ENCODE assay signal across 9 mouse cellular contexts in genomic region chr4:135406180-135406579, GRCm38 (mm10). TPM values are rescaled to one million over a fixed set of nuclear protein-coding genes. Genes with fewer than 3 reads are reported as not detected.
DNase-seq lines count a peak whose midpoint lies in the region; ATAC-seq and TF ChIP-seq lines count a peak whose summit lies in the region.
"Had no signal": no experiment of that assay in that cellular context is flagged by ENCODE, and none has a peak within 500 bp of the region (broad histone marks: within the 10 kb centered on the region; RNA-seq: fewer than 3 reads in every experiment).

No protein-coding gene starts in this region.

- H3K9me3 ChIP-seq in hindbrain, postnatal 0 days (ENCODE audit: low read length) = no peaks in the 10 kb centered on the region
- no peaks in the 10 kb centered on the region for H3K9me3 ChIP-seq in hindbrain, embryonic 14.5 days (ENCODE audit: control insufficient read depth, low read length)
- H3K9me3 ChIP-seq: neural tube, embryonic 12.5 days had no signal

- H3K27ac ChIP-seq in hindbrain, postnatal 0 days = no peak overlapping the region
- no peak overlapping the region for H3K27ac ChIP-seq in hindbrain, embryonic 14.5 days
- H3K27ac ChIP-seq: neural tube, embryonic 12.5 days had no signal

- 55% methylated on average over 5 of the region's 5 CpGs for WGBS in hindbrain, postnatal 0 days
- WGBS in hindbrain, embryonic 14.5 days = 61% methylated on average over 5 of the region's 5 CpGs

- H3K36me3 ChIP-seq in hindbrain, postnatal 0 days (ENCODE audit: insufficient read depth, low read length) = no peaks in the 10 kb centered on the region; the same call in 1 of the 2 replicates
- no peaks in the 10 kb centered on the region for H3K36me3 ChIP-seq in hindbrain, embryonic 14.5 days (replicated peaks; ENCODE audit: control insufficient read depth, insufficient read depth)

- ATAC-seq in hindbrain, postnatal 0 days = no peak
- no peak for ATAC-seq in hindbrain, embryonic 14.5 days (ENCODE audit: low FRiP score)

- H3K27me3 ChIP-seq in hindbrain, postnatal 0 days (ENCODE audit: insufficient read depth, low read length) = no peaks in the 10 kb centered on the region
- H3K27me3 ChIP-seq in hindbrain, embryonic 14.5 days (ENCODE audit: control insufficient read depth, insufficient read depth, low read length) = no peaks in the 10 kb centered on the region
- H3K27me3 ChIP-seq: neural tube, embryonic 12.5 days had no signal

- no peak overlapping the region for H3K4me3 ChIP-seq in hindbrain, postnatal 0 days (ENCODE audit: low read length)
- H3K4me3 ChIP-seq in hindbrain, embryonic 14.5 days (replicated peaks; ENCODE audit: low read length) = no peak overlapping the region
- H3K4me3 ChIP-seq: neural tube, embryonic 12.5 days had no signal

- no peaks in the 10 kb centered on the region for H3K4me1 ChIP-seq in hindbrain, postnatal 0 days (ENCODE audit: insufficient read depth, low read length)
- H3K4me1 ChIP-seq in hindbrain, embryonic 14.5 days (replicated peaks; ENCODE audit: control insufficient read depth, insufficient read depth, low read length) = no peaks in the 10 kb centered on the region
- H3K4me1 ChIP-seq: neural tube, embryonic 12.5 days had no signal

- no peak overlapping the region for H3K4me2 ChIP-seq in hindbrain, postnatal 0 days (ENCODE audit: low read depth, low read length)
- H3K4me2 ChIP-seq in hindbrain, embryonic 14.5 days (replicated peaks) = no peak overlapping the region
- H3K4me2 ChIP-seq: neural tube, embryonic 12.5 days had no signal

- H3K9ac ChIP-seq in hindbrain, postnatal 0 days (replicated peaks; ENCODE audit: low read length) = no peak overlapping the region
- no peak overlapping the region for H3K9ac ChIP-seq in hindbrain, embryonic 14.5 days
- H3K9ac ChIP-seq: neural tube, embryonic 12.5 days had no signal

- no peak for TF ChIP-seq CTCF in hindbrain, postnatal 0 days (IDR thresholded peaks at IDR 0.05; ENCODE audit: low read depth)

- peak; percentile 20 for DNase-seq in hindbrain, postnatal 0 days (ENCODE audit: low spot score)
- no peak for DNase-seq in hindbrain, embryonic 14.5 days (ENCODE audit: low spot score)
- peak; percentile 50 to 54 for DNase-seq in urinary bladder, adult 18-20 months (ENCODE audit: low spot score in 2 of 2)
- no peak for DNase-seq in urinary bladder, adult 2 months (ENCODE audit: low spot score)
- peak; percentile 39 to 69 for DNase-seq in kidney, postnatal 36 days
- peak; percentile 44 for DNase-seq in thymus, postnatal 4 days
- DNase-seq in layer of hippocampus, postnatal 14 days (ENCODE audit: low spot score in 2 of 2) = no peak
- DNase-seq in c-Kit-positive CD71-positive TER-119-positive erythroid progenitor cells, embryonic 14.5 days (ENCODE audit: low spot score) = no peak

RNA-seq across cellular contexts. Expression of gene Ncmap, which starts 8.2 kb away (rescaled TPM):
- total RNA-seq in hindbrain, postnatal 0 days (2014; rRNA removed) = 0.75 and 6.9 TPM in 2 replicates
- polyA plus RNA-seq in hindbrain, postnatal 0 days (2015; fragmentation: Nextera tagmentation; extraction: Ambion mirVana) = 1.5 and 2.1 TPM in 2 replicates
- 0.90 and 1.0 TPM in 2 replicates for polyA plus RNA-seq in hindbrain, embryonic 14.5 days (2014; fragmentation: Nextera tagmentation; extraction: Ambion mirVana)
- polyA plus RNA-seq in urinary bladder, adult 2 months (2012; rRNA removed) = 9.9 and 10.4 TPM in 2 replicates
- total RNA-seq in layer of hippocampus, postnatal 14 days (2021) = 1 to 10 TPM in 1 of 2 experiments, under 1 TPM in 1; 0.60 to 1.2 TPM

RNA-seq across cellular contexts. Expression of gene Rcan3, which starts 27.5 kb away (rescaled TPM):
- total RNA-seq in hindbrain, postnatal 0 days (2014; rRNA removed) = 81.3 and 82.1 TPM in 2 replicates
- 56.3 and 58.4 TPM in 2 replicates for polyA plus RNA-seq in hindbrain, postnatal 0 days (2015; fragmentation: Nextera tagmentation; extraction: Ambion mirVana)
- polyA plus RNA-seq in hindbrain, embryonic 14.5 days (2014; fragmentation: Nextera tagmentation; extraction: Ambion mirVana) = 46.0 and 48.8 TPM in 2 replicates
- polyA plus RNA-seq in urinary bladder, adult 2 months (2012; rRNA removed) = 18.7 and 20.4 TPM in 2 replicates
- 10 to 100 TPM; 30.6 to 32.5 TPM for total RNA-seq in layer of hippocampus, postnatal 14 days (2021)

RNA-seq across cellular contexts. Expression of gene Srrm1, which starts 53.1 kb away (rescaled TPM):
- total RNA-seq in hindbrain, postnatal 0 days (2014; rRNA removed) = 20.8 and 21.2 TPM in 2 replicates
- polyA plus RNA-seq in hindbrain, postnatal 0 days (2015; fragmentation: Nextera tagmentation; extraction: Ambion mirVana) = 173 and 174 TPM in 2 replicates
- polyA plus RNA-seq in hindbrain, embryonic 14.5 days (2014; fragmentation: Nextera tagmentation; extraction: Ambion mirVana) = 137 and 146 TPM in 2 replicates
- polyA plus RNA-seq in urinary bladder, adult 2 months (2012; rRNA removed) = 72.7 and 112 TPM in 2 replicates
- total RNA-seq in layer of hippocampus, postnatal 14 days (2021) = 100 to 1,000 TPM; 124 to 133 TPM

Comparison
In these comparisons a context has a peak if more than half of its experiments do, and no peak if none do; other contexts are left out.
1. DNase-seq: peak in hindbrain, postnatal 0 days (single experiment), urinary bladder, adult 18-20 months (2 of 2), kidney, postnatal 36 days (2 of 2) and thymus, postnatal 4 days (single experiment); none in hindbrain, embryonic 14.5 days (single experiment), urinary bladder, adult 2 months (single experiment), layer of hippocampus, postnatal 14 days (0 of 2) and c-Kit-positive CD71-positive TER-119-positive erythroid progenitor cells, embryonic 14.5 days (single experiment).